In the genomic region with DNA sequence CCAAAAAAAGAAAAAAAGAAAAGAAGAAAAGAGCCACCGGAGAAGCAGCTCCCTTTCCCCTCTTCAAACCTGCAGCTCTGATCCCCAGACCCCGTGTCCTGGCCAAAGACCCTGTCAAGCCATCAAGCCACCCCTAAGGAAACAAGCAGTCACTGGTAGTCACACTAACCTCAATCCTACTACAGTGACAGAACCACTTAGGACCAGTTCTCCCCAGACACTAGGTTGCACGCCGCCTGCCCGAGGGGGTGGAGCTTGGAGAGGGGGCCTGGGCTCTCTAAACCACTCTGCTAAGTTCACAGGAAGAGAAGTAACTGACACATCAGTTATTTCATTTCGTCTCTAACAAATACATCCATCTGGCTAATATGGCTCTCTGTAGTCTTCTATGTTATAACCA, we compare ENCODE assay signal across 29 mouse cellular contexts. TPM values are rescaled to one million over a fixed set of nuclear protein-coding genes. Genes with fewer than 3 reads are reported as not detected.
DNase-seq lines count a peak whose midpoint lies in the region; ATAC-seq and TF ChIP-seq lines count a peak whose summit lies in the region.
"Had no signal": no experiment of that assay in that cellular context is flagged by ENCODE, and none has a peak within 500 bp of the region (broad histone marks: within the 10 kb centered on the region; RNA-seq: fewer than 3 reads in every experiment).

No protein-coding gene starts in this region.

- peaks cover 16% of the 10 kb centered on the region; the same call in 1 of the 2 replicates for H3K36me3 ChIP-seq in midbrain, embryonic 11.5 days (ENCODE audit: control insufficient read depth, insufficient read depth, low read length)
- peaks cover 27% of the 10 kb centered on the region for H3K36me3 ChIP-seq in midbrain, postnatal 0 days (ENCODE audit: insufficient read depth, low read length)
- peaks cover 62% of the 10 kb centered on the region for H3K36me3 ChIP-seq in G1E (replicated peaks)
- peaks cover 11% of the 10 kb centered on the region for H3K36me3 ChIP-seq in hindbrain, embryonic 16.5 days (ENCODE audit: control insufficient read depth, insufficient read depth, low read length)

- no peaks in the 10 kb centered on the region for H3K27me3 ChIP-seq in midbrain, embryonic 11.5 days (ENCODE audit: control insufficient read depth, insufficient read depth, low read length)
- no peaks in the 10 kb centered on the region for H3K27me3 ChIP-seq in midbrain, postnatal 0 days (ENCODE audit: insufficient read depth, low read length)
- no peaks in the 10 kb centered on the region for H3K27me3 ChIP-seq in G1E (ENCODE audit: insufficient read depth, low read length)
- no peaks in the 10 kb centered on the region for H3K27me3 ChIP-seq in hindbrain, embryonic 16.5 days (replicated peaks; ENCODE audit: control insufficient read depth, insufficient read depth, low read length)
- H3K27me3 ChIP-seq: embryonic facial prominence, embryonic 13.5 days; embryonic facial prominence, embryonic 15.5 days; forebrain, embryonic 12.5 days had no signal

- H3K9ac ChIP-seq in midbrain, embryonic 11.5 days (ENCODE audit: low read length): no peak overlapping the region
- H3K9ac ChIP-seq in midbrain, postnatal 0 days (replicated peaks; ENCODE audit: low read length, poor library complexity, severe bottlenecking): no peak overlapping the region
- H3K9ac ChIP-seq in hindbrain, embryonic 16.5 days (ENCODE audit: low read depth, low read length): no peak overlapping the region
- H3K9ac ChIP-seq: embryonic facial prominence, embryonic 13.5 days; embryonic facial prominence, embryonic 15.5 days; forebrain, embryonic 12.5 days had no signal

- H3K9me3 ChIP-seq in midbrain, embryonic 11.5 days (ENCODE audit: control insufficient read depth, low read length): no peaks in the 10 kb centered on the region
- H3K9me3 ChIP-seq in midbrain, postnatal 0 days (ENCODE audit: low read length): no peaks in the 10 kb centered on the region
- no peaks in the 10 kb centered on the region for H3K9me3 ChIP-seq in G1E (replicated peaks)
- no peaks in the 10 kb centered on the region for H3K9me3 ChIP-seq in hindbrain, embryonic 16.5 days (ENCODE audit: control insufficient read depth, low read length)
- H3K9me3 ChIP-seq: embryonic facial prominence, embryonic 13.5 days; embryonic facial prominence, embryonic 15.5 days; forebrain, embryonic 10.5 days; forebrain, embryonic 12.5 days had no signal

- peak; percentile 56 for DNase-seq in midbrain, embryonic 11.5 days (ENCODE audit: low spot score, missing footprints)
- no peak for DNase-seq in midbrain, postnatal 0 days (ENCODE audit: low spot score)
- DNase-seq in G1E (ENCODE audit: low spot score): peak; percentile 14
- peak; percentile 77 for DNase-seq in ZHBTc4 (ENCODE audit: low read depth, low spot score)
- no peak for DNase-seq in layer of hippocampus, adult 9-10 months (ENCODE audit: low spot score)
- DNase-seq: adrenal gland, adult 2 months; adrenal gland, postnatal 10 days; adrenal gland, postnatal 25 days; cerebellum, adult 11 months; cerebellum, adult 18-20 months; cerebellum, adult 8-10 months; cerebellum, adult 9-11 months; cerebellum, postnatal 14 days; cerebellum, postnatal 36 days; embryo, embryonic 11 days had no signal

- WGBS in midbrain, embryonic 11.5 days: 94% methylated on average over 6 of the region's 6 CpGs
- 93% methylated on average over 6 of the region's 6 CpGs for WGBS in midbrain, postnatal 0 days
- 91% methylated on average over 6 of the region's 6 CpGs for WGBS in hindbrain, embryonic 16.5 days

- peaks cover 9% of the 10 kb centered on the region; the same call in 1 of the 2 replicates for H3K4me1 ChIP-seq in midbrain, embryonic 11.5 days (ENCODE audit: control insufficient read depth, insufficient read depth, low read length)
- peaks cover 5% of the 10 kb centered on the region; the same call in 1 of the 2 replicates for H3K4me1 ChIP-seq in midbrain, postnatal 0 days (ENCODE audit: insufficient read depth, low read length)
- H3K4me1 ChIP-seq in G1E (ENCODE audit: insufficient read depth, low read depth, low read length): peaks cover 57% of the 10 kb centered on the region
- H3K4me1 ChIP-seq in hindbrain, embryonic 16.5 days (ENCODE audit: control insufficient read depth, insufficient read depth, low read depth, low read length): peaks cover 14% of the 10 kb centered on the region

- H3K4me2 ChIP-seq in midbrain, embryonic 11.5 days: no peak overlapping the region
- no peak overlapping the region for H3K4me2 ChIP-seq in midbrain, postnatal 0 days (ENCODE audit: low read depth, low read length, poor library complexity, severe bottlenecking)
- no peak overlapping the region for H3K4me2 ChIP-seq in hindbrain, embryonic 16.5 days (ENCODE audit: low read length)
- H3K4me2 ChIP-seq: embryonic facial prominence, embryonic 13.5 days; embryonic facial prominence, embryonic 15.5 days; forebrain, embryonic 12.5 days had no signal

- no peak for TF ChIP-seq CTCF in midbrain, postnatal 0 days (IDR thresholded peaks at IDR 0.05)
- TF ChIP-seq CTCF in G1E (IDR thresholded peaks at IDR 0.05; ENCODE audit: low read depth, low read length): no peak

- H3K27ac ChIP-seq in midbrain, embryonic 11.5 days (ENCODE audit: low read depth, low read length): no peak overlapping the region
- no peak overlapping the region for H3K27ac ChIP-seq in midbrain, postnatal 0 days (ENCODE audit: low read depth, low read length)
- no peak overlapping the region for H3K27ac ChIP-seq in hindbrain, embryonic 16.5 days (ENCODE audit: low read depth, low read length)
- H3K27ac ChIP-seq: embryonic facial prominence, embryonic 13.5 days; embryonic facial prominence, embryonic 15.5 days; forebrain, embryonic 10.5 days; forebrain, embryonic 12.5 days had no signal

- no peak overlapping the region for H3K4me3 ChIP-seq in midbrain, embryonic 11.5 days (ENCODE audit: low read depth, low read length)
- H3K4me3 ChIP-seq in midbrain, postnatal 0 days (ENCODE audit: low read depth, low read length): no peak overlapping the region
- no peak overlapping the region; the same call in 1 of the 2 replicates for H3K4me3 ChIP-seq in G1E (ENCODE audit: low read depth, low read length)
- no peak overlapping the region for H3K4me3 ChIP-seq in hindbrain, embryonic 16.5 days (ENCODE audit: low read length)
- H3K4me3 ChIP-seq: embryonic facial prominence, embryonic 13.5 days; embryonic facial prominence, embryonic 15.5 days; erythroblast, embryonic 14.5 days; forebrain, embryonic 10.5 days; forebrain, embryonic 12.5 days had no signal

- ATAC-seq in midbrain, embryonic 11.5 days (ENCODE audit: low FRiP score): no peak
- no peak for ATAC-seq in midbrain, postnatal 0 days (ENCODE audit: low FRiP score)
- no peak for ATAC-seq in G1E (ENCODE audit: extremely low read depth, insufficient number of reproducible peaks, low FRiP score, poor library complexity, severe bottlenecking)
- ATAC-seq in hindbrain, embryonic 16.5 days: no peak
- ATAC-seq: forebrain, embryonic 14.5 days; forebrain, embryonic 16.5 days had no signal

RNA-seq across cellular contexts. Expression of a gene that starts 3.7 kb away (rescaled TPM):
- polyA plus RNA-seq in midbrain, embryonic 11.5 days (2014; fragmentation: Nextera tagmentation; extraction: Ambion mirVana): 108 and 113 TPM in 2 replicates
- total RNA-seq in midbrain, postnatal 0 days (2014; rRNA removed): 12.1 and 20.6 TPM in 2 replicates
- polyA plus RNA-seq in midbrain, postnatal 0 days (2015; fragmentation: Nextera tagmentation; extraction: Ambion mirVana): 47.2 and 48.7 TPM in 2 replicates
- total RNA-seq in G1E (2014; fragmentation: Nextera tagmentation) (296 and 321 TPM in 2 replicates), G1E (2017) (182 and 214 TPM in 2 replicates)
- polyA plus RNA-seq in G1E (2012): 6.8 and 9.5 TPM in 2 replicates
- polyA plus RNA-seq in hindbrain, embryonic 16.5 days (2015; fragmentation: Nextera tagmentation; extraction: Ambion mirVana): 53.4 and 58.8 TPM in 2 replicates

RNA-seq across cellular contexts. Expression of a gene that starts 39.6 kb away (rescaled TPM):
- polyA plus RNA-seq in midbrain, embryonic 11.5 days (2014; fragmentation: Nextera tagmentation; extraction: Ambion mirVana): not detected in 2 replicates
- total RNA-seq in midbrain, postnatal 0 days (2014; rRNA removed): not detected in 2 replicates
- polyA plus RNA-seq in midbrain, postnatal 0 days (2015; fragmentation: Nextera tagmentation; extraction: Ambion mirVana): not detected in 2 replicates
- total RNA-seq in G1E (2014; fragmentation: Nextera tagmentation) (1.4 TPM in 1 of 2 replicates, not detected in the other), G1E (2017) (1.1 and 1.3 TPM in 2 replicates)
- polyA plus RNA-seq in G1E (2012): 0.04 and 0.06 TPM in 2 replicates
- not detected in 2 replicates for polyA plus RNA-seq in hindbrain, embryonic 16.5 days (2015; fragmentation: Nextera tagmentation; extraction: Ambion mirVana)
- total RNA-seq: adrenal gland, adult 2 months; adrenal gland, postnatal 10 days; adrenal gland, postnatal 25 days; adrenal gland, postnatal 4 days; common myeloid progenitor, adult 5-6 weeks; MEL had no signal
- polyA plus RNA-seq: adrenal gland, adult 2 months; brain, embryonic 14.5 days; C2C12; embryonic facial prominence, embryonic 11.5 days; erythroblast, embryonic 14.5 days; forebrain, embryonic 12.5 days; forebrain, embryonic 14.5 days; forebrain, embryonic 16.5 days had no signal

RNA-seq across cellular contexts. Expression of a gene that starts 44.2 kb away (rescaled TPM):
- polyA plus RNA-seq in midbrain, embryonic 11.5 days (2014; fragmentation: Nextera tagmentation; extraction: Ambion mirVana): not detected in 2 replicates
- not detected in 2 replicates for total RNA-seq in midbrain, postnatal 0 days (2014; rRNA removed)
- not detected in 2 replicates for polyA plus RNA-seq in midbrain, postnatal 0 days (2015; fragmentation: Nextera tagmentation; extraction: Ambion mirVana)
- 1.5 and 2.6 TPM in 2 replicates for total RNA-seq in G1E (2014; fragmentation: Nextera tagmentation)
- total RNA-seq in G1E (2017): not detected in 2 replicates
- polyA plus RNA-seq in G1E (2012): not detected in 2 replicates
- polyA plus RNA-seq in hindbrain, embryonic 16.5 days (2015; fragmentation: Nextera tagmentation; extraction: Ambion mirVana): not detected in 2 replicates
- total RNA-seq: adrenal gland, adult 2 months; adrenal gland, postnatal 10 days; adrenal gland, postnatal 25 days; adrenal gland, postnatal 4 days; common myeloid progenitor, adult 5-6 weeks; MEL had no signal
- polyA plus RNA-seq: adrenal gland, adult 2 months; brain, embryonic 14.5 days; C2C12; embryonic facial prominence, embryonic 11.5 days; embryonic facial prominence, embryonic 13.5 days; erythroblast, embryonic 14.5 days; forebrain, embryonic 10.5 days; forebrain, embryonic 12.5 days; forebrain, embryonic 14.5 days; forebrain, embryonic 16.5 days had no signal

Comparison
In these comparisons a context has a peak if more than half of its experiments do, and no peak if none do; other contexts are left out.
1. DNase-seq: peak in midbrain, embryonic 11.5 days (single experiment), G1E (single experiment) and ZHBTc4 (single experiment); none in midbrain, postnatal 0 days (single experiment) and layer of hippocampus, adult 9-10 months (single experiment).